ENCODE assay signal across 11 mouse cellular contexts in the genomic region with DNA sequence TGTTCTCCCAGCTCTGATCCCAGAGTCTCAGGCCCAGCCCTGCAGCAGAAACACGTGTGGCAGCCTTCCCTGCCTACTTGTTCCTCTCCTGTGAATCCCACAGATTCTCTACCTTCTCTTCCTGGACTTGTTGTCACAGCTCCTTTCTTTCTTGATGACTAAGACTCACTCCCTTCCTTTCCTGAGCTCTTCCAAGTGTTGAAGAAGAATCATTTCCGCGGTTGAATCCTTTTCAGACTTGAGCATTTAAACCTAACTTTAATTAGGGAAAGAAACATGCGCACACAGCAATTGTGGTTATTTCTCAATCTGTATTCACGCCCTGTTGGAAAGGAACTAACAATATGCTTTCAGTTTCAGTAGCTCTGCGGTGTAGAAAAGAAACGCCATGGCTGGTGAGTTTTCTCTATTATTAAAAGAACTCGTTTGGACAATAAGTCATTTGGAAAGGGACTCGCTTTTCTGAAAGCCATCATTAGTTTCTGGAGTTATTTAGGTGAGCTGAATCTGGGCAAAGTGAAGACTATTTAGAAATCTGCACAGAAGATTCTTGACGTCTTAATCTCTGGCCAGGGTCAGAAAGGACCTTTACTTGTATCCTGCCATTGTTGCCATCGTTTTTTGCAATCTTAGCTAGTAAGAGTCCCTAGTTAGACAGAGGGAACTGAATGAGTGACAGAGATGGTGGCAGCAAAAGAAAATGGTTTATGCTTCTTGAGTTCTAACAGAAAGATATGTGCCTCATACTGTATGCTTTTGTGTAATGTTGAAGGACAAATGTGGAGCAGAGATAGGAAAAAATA. TPM values are rescaled to one million over a fixed set of nuclear protein-coding genes. Genes with fewer than 3 reads are reported as not detected.
DNase-seq lines count a peak whose midpoint lies in the region; ATAC-seq and TF ChIP-seq lines count a peak whose summit lies in the region.
"Had no signal": no experiment of that assay in that cellular context is flagged by ENCODE, and none has a peak within 500 bp of the region (broad histone marks: within the 10 kb centered on the region; RNA-seq: fewer than 3 reads in every experiment).

A gene (plus strand): TSS at position 189 of the 803 bp plus-strand sequence.

- no peak within 1 kb of the TSS for H3ac ChIP-seq in myocyte (ENCODE audit: control insufficient read depth, insufficient read length)

- 62% methylated on average over 11 of the region's 11 CpGs for WGBS in neural tube, embryonic 15.5 days

- H3K36me3 ChIP-seq in myocyte (ENCODE audit: control insufficient read depth, insufficient read depth): no peaks in the 10 kb centered on the region
- H3K36me3 ChIP-seq in neural tube, embryonic 15.5 days: no peaks in the 10 kb centered on the region
- H3K36me3 ChIP-seq: kidney, embryonic 15.5 days; midbrain, embryonic 10.5 days had no signal

- H3K4me2 ChIP-seq in myocyte (ENCODE audit: low read depth): peak within 1 kb of the TSS; percentile 51
- H3K4me2 ChIP-seq in neural tube, embryonic 15.5 days: no peak within 1 kb of the TSS
- H3K4me2 ChIP-seq: kidney, embryonic 15.5 days had no signal

- H3K9ac ChIP-seq in neural tube, embryonic 15.5 days (replicated peaks): no peak within 1 kb of the TSS
- H3K9ac ChIP-seq: kidney, embryonic 15.5 days had no signal

- H3K9me3 ChIP-seq in neural tube, embryonic 15.5 days (replicated peaks): no peaks in the 10 kb centered on the region
- H3K9me3 ChIP-seq: kidney, embryonic 15.5 days; midbrain, embryonic 10.5 days had no signal

- H3K27ac ChIP-seq in layer of hippocampus, adult 2 months: no peak within 1 kb of the TSS
- H3K27ac ChIP-seq in neural tube, embryonic 15.5 days (replicated peaks): no peak within 1 kb of the TSS
- H3K27ac ChIP-seq: kidney, embryonic 15.5 days; midbrain, embryonic 10.5 days; stomach, postnatal 0 days had no signal

- DNase-seq in layer of hippocampus, adult 2 months (ENCODE audit: low spot score in 2 of 2): no peak
- no peak for DNase-seq in layer of hippocampus, adult 9-10 months (ENCODE audit: low spot score)
- DNase-seq in CD4-positive, CD25-positive, alpha-beta regulatory T cell, adult 2 months (ENCODE audit: low read depth, low spot score): peak; percentile 38
- no peak for DNase-seq in right cerebral cortex, postnatal 10 days (ENCODE audit: low spot score in 2 of 2)
- DNase-seq in urinary bladder, postnatal 36 days (ENCODE audit: low spot score in 2 of 2): no peak

- no peak for TF ChIP-seq CTCF in layer of hippocampus, adult 2 months (conservative IDR thresholded peaks at IDR 0.05)

- H3K4me3 ChIP-seq in layer of hippocampus, adult 2 months: peak within 1 kb of the TSS; percentile 19
- no peak within 1 kb of the TSS for H3K4me3 ChIP-seq in myocyte
- no peak within 1 kb of the TSS for H3K4me3 ChIP-seq in neural tube, embryonic 15.5 days (replicated peaks)
- H3K4me3 ChIP-seq: kidney, embryonic 15.5 days; midbrain, embryonic 10.5 days had no signal

- no peak for TF ChIP-seq POLR2A in myocyte (IDR thresholded peaks at IDR 0.05; ENCODE audit: insufficient read length, low read depth)

- ATAC-seq in common myeloid progenitor, adult 5-6 weeks (replicated peaks; ENCODE audit: low read depth, poor library complexity, severe bottlenecking): peak; percentile 91
- ATAC-seq in neural tube, embryonic 15.5 days (ENCODE audit: low FRiP score): no peak

- no peaks in the 10 kb centered on the region for H3K27me3 ChIP-seq in myocyte (ENCODE audit: control insufficient read depth, insufficient read depth, insufficient read length)
- no peaks in the 10 kb centered on the region for H3K27me3 ChIP-seq in neural tube, embryonic 15.5 days (replicated peaks)
- H3K27me3 ChIP-seq: kidney, embryonic 15.5 days had no signal

- H3K4me1 ChIP-seq in neural tube, embryonic 15.5 days: no peaks in the 10 kb centered on the region
- H3K4me1 ChIP-seq: kidney, embryonic 15.5 days; midbrain, embryonic 10.5 days had no signal

- H3K79me2 ChIP-seq in myocyte (ENCODE audit: control insufficient read depth, insufficient read depth): no peaks in the 10 kb centered on the region

TF ChIP-seq in myocyte, 11 proteins besides CTCF, POLR2A, EP300 and RAD21:
- TF ChIP-seq MAX (IDR thresholded peaks at IDR 0.05; ENCODE audit: low read depth) (no peak), E2F4 (IDR thresholded peaks at IDR 0.05; ENCODE audit: insufficient read depth) (no peak), POLR2AphosphoS2 (IDR thresholded peaks at IDR 0.05; ENCODE audit: insufficient read length, low read depth) (no peak), CEBPB (IDR thresholded peaks at IDR 0.05; ENCODE audit: insufficient read depth, poor library complexity, severe bottlenecking) (no peak), TCF12 (IDR thresholded peaks at IDR 0.05; ENCODE audit: insufficient read depth, poor library complexity, severe bottlenecking) (no peak), REST (IDR thresholded peaks at IDR 0.05; ENCODE audit: insufficient read depth, insufficient read length) (no peak), MYOG (IDR thresholded peaks at IDR 0.05; ENCODE audit: control insufficient read depth in 1 of 3, insufficient read depth in 1 of 3, insufficient read length in 2 of 3, low read depth in 2 of 3) (no peak), SRF (IDR thresholded peaks at IDR 0.05; ENCODE audit: control insufficient read depth, insufficient read length, low read depth) (no peak), MYOD1 (IDR thresholded peaks at IDR 0.05; ENCODE audit: control insufficient read depth in 1 of 3, insufficient read length in 2 of 3, low read depth in 2 of 3) (no peak), USF1 (IDR thresholded peaks at IDR 0.05; ENCODE audit: low read depth) (no peak), TCF3 (IDR thresholded peaks at IDR 0.05; ENCODE audit: insufficient read length, low read depth) (no peak)

RNA-seq across cellular contexts. Expression of the gene that starts here (rescaled TPM):
- total RNA-seq in layer of hippocampus, adult 2 months (2021): under 1 TPM; 0.54 to 0.97 TPM
- total RNA-seq in common myeloid progenitor, adult 5-6 weeks (2017): 51.6 and 60.8 TPM in 2 replicates
- polyA plus RNA-seq in myocyte (2012; fragmentation: generic; extraction: Trizol): 0.37 TPM
- 1.1 and 1.8 TPM in 2 replicates for polyA plus RNA-seq in neural tube, embryonic 15.5 days (2015; fragmentation: Nextera tagmentation; extraction: Ambion mirVana)

Comparison
In these comparisons a context has a peak if more than half of its experiments do, and no peak if none do; other contexts are left out.
1. RNA of the gene that starts here (total RNA-seq): 51.6 to 60.8 TPM in common myeloid progenitor, adult 5-6 weeks; 0.54 to 0.97 TPM in layer of hippocampus, adult 2 months; every median in the first group is over 10 times any median in the second.